Mouse (Mus musculus) layer of hippocampus, postnatal 36 days (tissue): Measurements from ENCODE around the gene Gramd2. TPM values are rescaled to one million over a fixed set of nuclear protein-coding genes. Genes with fewer than 3 reads are reported as not detected.
A peak's percentile ranks its signal among the peaks of the same experiment; 100 is the strongest.
"Not testable (repeated sequence)": the region's sequence is repeated elsewhere in the genome, so short reads cannot be mapped to it uniquely, and the experiment has no call there.

Experiments
- DNase-seq, 2 experiments: peaks; one replicate each; pipeline ENCODE4 v3.0.0; 2022
- total RNA-seq, 2 experiments: library from RNA; stranded (reverse); gene quantifications; 2 replicates each; pipeline ENCODE4 v1.2.3; 2021

Gene Gramd2
- total RNA-seq, 2 experiments from 2014 or later, result 5.0 to 6.9 TPM

- peak; percentile 40 for DNase-seq
These were observed 44.0 kb downstream of the Gramd2 start for GRCm38 (mm10) chr9:59723791-59724442.

- DNase-seq, result no peak
These were observed 45.6 kb downstream of the Gramd2 start for GRCm38 (mm10) chr9:59725515-59725914.

- DNase-seq, result no peak
These were observed 47.8 kb downstream of the Gramd2 start for GRCm38 (mm10) chr9:59727569-59728286.

- no peak for DNase-seq
These were observed 51.2 kb downstream of the Gramd2 start for GRCm38 (mm10) chr9:59731136-59731535.

GRCm38 (mm10) chr9:59733075-59733474, 53.1 kb downstream of the Gramd2 start:
- DNase-seq, result no peak

- no peak for DNase-seq
These were observed 55.5 kb downstream of the Gramd2 start for GRCm38 (mm10) chr9:59735394-59735793.

GRCm38 (mm10) chr9:59740593-59740992, 60.6 kb downstream of the Gramd2 start:
- DNase-seq, result no peak

GRCm38 (mm10) chr9:59743903-59744302, 64.0 kb downstream of the Gramd2 start:
- DNase-seq, result no peak

GRCm38 (mm10) chr9:59748387-59748786, 68.4 kb downstream of the Gramd2 start:
- no peak for DNase-seq

- DNase-seq, result no peak
These were observed 69.0 kb downstream of the Gramd2 start for GRCm38 (mm10) chr9:59748969-59749368.

GRCm38 (mm10) chr9:59749581-59750265, 69.8 kb downstream of the Gramd2 start:
- DNase-seq, result no peak

- peak; percentile 100 for DNase-seq
These were observed 70.5 kb downstream of the Gramd2 start, which contains the start of the genes Senp8 and Myo9a for GRCm38 (mm10) chr9:59750267-59751065. TSS of gene Senp8 (minus strand) at chr9:59750710. TSS of gene Myo9a (plus strand) at chr9:59750896.

GRCm38 (mm10) chr9:59751066-59751581, 71.2 kb downstream of the Gramd2 start:
- DNase-seq, result peak; percentile 82 to 85

- DNase-seq, result no peak
These were observed 72.0 kb downstream of the Gramd2 start for GRCm38 (mm10) chr9:59751966-59752365.

GRCm38 (mm10) chr9:59755199-59755598, 75.3 kb downstream of the Gramd2 start:
- DNase-seq, result no peak

GRCm38 (mm10) chr9:59757016-59757415, 77.1 kb downstream of the Gramd2 start:
- DNase-seq, result not testable (repeated sequence)

- DNase-seq, result no peak
These were observed 80.6 kb downstream of the Gramd2 start for GRCm38 (mm10) chr9:59760515-59760914.

GRCm38 (mm10) chr9:59766966-59767461, 87.1 kb downstream of the Gramd2 start:
- not testable (repeated sequence) for DNase-seq
